Mouse (Mus musculus): Measurements from ENCODE around the gene Trim47. TPM values are rescaled to one million over a fixed set of nuclear protein-coding genes. Genes with fewer than 3 reads are reported as not detected.

The Trim47 gene
- polyA plus RNA-seq, 1 experiment, result 5.3 TPM

- no peak for TF ChIP-seq CTCF (IDR thresholded peaks at IDR 0.05; ENCODE audit: borderline replicate concordance, extremely low read depth, insufficient read depth, insufficient read length)
- TF ChIP-seq POLR2A (IDR thresholded peaks at IDR 0.05; ENCODE audit: borderline replicate concordance, extremely low read depth, insufficient read depth, insufficient read length, poor library complexity, severe bottlenecking), result no peak
- DNase-seq (ENCODE audit: low read depth), result no peak
Observed at GRCm38 (mm10) chr11:116150960-116151359, 23.9 kb upstream of the Trim47 start.

GRCm38 (mm10) chr11:116149341-116149740 lies 22.3 kb upstream of the Trim47 start:
- DNase-seq (ENCODE audit: low read depth), result no peak
- TF ChIP-seq POLR2A (IDR thresholded peaks at IDR 0.05; ENCODE audit: borderline replicate concordance, extremely low read depth, insufficient read depth, insufficient read length, poor library complexity, severe bottlenecking) (no peak), CTCF (IDR thresholded peaks at IDR 0.05; ENCODE audit: borderline replicate concordance, extremely low read depth, insufficient read depth, insufficient read length) (no peak)

GRCm38 (mm10) chr11:116148761-116149221 lies 21.8 kb upstream of the Trim47 start:
- TF ChIP-seq POLR2A (IDR thresholded peaks at IDR 0.05; ENCODE audit: borderline replicate concordance, extremely low read depth, insufficient read depth, insufficient read length, poor library complexity, severe bottlenecking) (no peak), CTCF (IDR thresholded peaks at IDR 0.05; ENCODE audit: borderline replicate concordance, extremely low read depth, insufficient read depth, insufficient read length) (no peak)
- DNase-seq (ENCODE audit: low read depth), result peak; percentile 29

- TF ChIP-seq CTCF (IDR thresholded peaks at IDR 0.05; ENCODE audit: borderline replicate concordance, extremely low read depth, insufficient read depth, insufficient read length), result no peak
- no peak for TF ChIP-seq POLR2A (IDR thresholded peaks at IDR 0.05; ENCODE audit: borderline replicate concordance, extremely low read depth, insufficient read depth, insufficient read length, poor library complexity, severe bottlenecking)
Observed at GRCm38 (mm10) chr11:116146294-116146985, 19.4 kb upstream of the Trim47 start.

GRCm38 (mm10) chr11:116145481-116146293 lies 18.7 kb upstream of the Trim47 start:
- TF ChIP-seq POLR2A (IDR thresholded peaks at IDR 0.05; ENCODE audit: borderline replicate concordance, extremely low read depth, insufficient read depth, insufficient read length, poor library complexity, severe bottlenecking) (no peak), CTCF (IDR thresholded peaks at IDR 0.05; ENCODE audit: borderline replicate concordance, extremely low read depth, insufficient read depth, insufficient read length) (no peak)
- DNase-seq (ENCODE audit: low read depth), result no peak

More at GRCm38 (mm10) chr11:116146294-116146985, 19.4 kb upstream of the Trim47 start:
- peak; percentile 41 for DNase-seq (ENCODE audit: low read depth)

GRCm38 (mm10) chr11:116143468-116143867 lies 16.5 kb upstream of the Trim47 start:
- no peak for TF ChIP-seq POLR2A (IDR thresholded peaks at IDR 0.05; ENCODE audit: borderline replicate concordance, extremely low read depth, insufficient read depth, insufficient read length, poor library complexity, severe bottlenecking)
- TF ChIP-seq CTCF (IDR thresholded peaks at IDR 0.05; ENCODE audit: borderline replicate concordance, extremely low read depth, insufficient read depth, insufficient read length), result no peak

GRCm38 (mm10) chr11:116142211-116142991 lies 15.4 kb upstream of the Trim47 start:
- no peak for DNase-seq (ENCODE audit: low read depth)
- TF ChIP-seq CTCF (IDR thresholded peaks at IDR 0.05; ENCODE audit: borderline replicate concordance, extremely low read depth, insufficient read depth, insufficient read length) (no peak), POLR2A (IDR thresholded peaks at IDR 0.05; ENCODE audit: borderline replicate concordance, extremely low read depth, insufficient read depth, insufficient read length, poor library complexity, severe bottlenecking) (no peak)

More at GRCm38 (mm10) chr11:116143468-116143867, 16.5 kb upstream of the Trim47 start:
- DNase-seq (ENCODE audit: low read depth), result no peak

- peak; percentile 37; the same call in 1 of the 2 replicates for TF ChIP-seq POLR2A (IDR thresholded peaks at IDR 0.05; ENCODE audit: borderline replicate concordance, extremely low read depth, insufficient read depth, insufficient read length, poor library complexity, severe bottlenecking)
- peak; percentile 89 for TF ChIP-seq CTCF (IDR thresholded peaks at IDR 0.05; ENCODE audit: borderline replicate concordance, extremely low read depth, insufficient read depth, insufficient read length)
- DNase-seq (ENCODE audit: low read depth), result peak; percentile 98
Observed at GRCm38 (mm10) chr11:116138468-116139138, 11.6 kb upstream of the Trim47 start, which contains the start of gene Mrpl38. Mrpl38 (minus strand) TSS chr11:116138868.

- DNase-seq (ENCODE audit: low read depth), result no peak
Observed at GRCm38 (mm10) chr11:116138096-116138467, 11.1 kb upstream of the Trim47 start.

GRCm38 (mm10) chr11:116134171-116134570 lies 7.2 kb upstream of the Trim47 start:
- TF ChIP-seq POLR2A (IDR thresholded peaks at IDR 0.05; ENCODE audit: borderline replicate concordance, extremely low read depth, insufficient read depth, insufficient read length, poor library complexity, severe bottlenecking) (no peak), CTCF (IDR thresholded peaks at IDR 0.05; ENCODE audit: borderline replicate concordance, extremely low read depth, insufficient read depth, insufficient read length) (no peak)
- DNase-seq (ENCODE audit: low read depth), result no peak

More at GRCm38 (mm10) chr11:116138096-116138467, 11.1 kb upstream of the Trim47 start:
- no peak for TF ChIP-seq POLR2A (IDR thresholded peaks at IDR 0.05; ENCODE audit: borderline replicate concordance, extremely low read depth, insufficient read depth, insufficient read length, poor library complexity, severe bottlenecking)
